Mouse (Mus musculus) erythroblast, embryonic 14.5 days (primary cell): Measurements from ENCODE around the gene Spns3.

Experiments
- GATA1 ChIP-seq: IDR thresholded peaks from 2 replicates; pipeline ENCODE4 v1.6.1; 2012; ENCODE audit warnings: low read length, inconsistent platforms, mixed read lengths
- TAL1 ChIP-seq: IDR thresholded peaks from 3 replicates; pipeline ENCODE4 v1.6.1; 2012; ENCODE audit warnings: low read length, inconsistent platforms, mixed read lengths

GRCm38 (mm10) chr11:72489881-72490301 lies 60.4 kb downstream of the Spns3 start, which contains the start of gene Spns2:
- no peak for TF ChIP-seq GATA1
- TF ChIP-seq TAL1 = no peak
